Mouse (Mus musculus) kidney, adult 2 months (tissue): ENCODE measurements around the gene Slfn2. TPM values are rescaled to one million over a fixed set of nuclear protein-coding genes. Genes with fewer than 3 reads are reported as not detected.

ENCODE experiments used
- DNase-seq: peaks from one replicate; pipeline ENCODE4 v3.0.0; 2021
- H3K27ac ChIP-seq: fragments of 200-500 bp; 2 replicates; pipeline ENCODE4 v1.5.1; 2012; ENCODE audit warnings: low read depth, low read length, control low read depth, inconsistent platforms; ENCODE audit not compliant: insufficient read depth
- H3K27me3 ChIP-seq: fragments of 200-500 bp; replicated peaks from 2 replicates; pipeline ENCODE4 v1.6.1; 2012; ENCODE audit warnings: mild to moderate bottlenecking, moderate library complexity, low read length, inconsistent platforms; ENCODE audit not compliant: control insufficient read depth, insufficient read depth
- H3K36me3 ChIP-seq: fragments of 200-500 bp; 2 replicates; pipeline ENCODE4 v1.6.1; 2012; ENCODE audit warnings: mild to moderate bottlenecking, moderate library complexity, low read length, inconsistent platforms; ENCODE audit not compliant: control insufficient read depth, insufficient read depth
- H3K4me1 ChIP-seq: fragments of 200-500 bp; 2 replicates; pipeline ENCODE4 v1.6.1; 2011; ENCODE audit warnings: low read length; ENCODE audit not compliant: control insufficient read depth, insufficient read depth
- H3K4me3 ChIP-seq: fragments of 200-500 bp; 2 replicates; pipeline ENCODE4 v1.5.1; 2011; ENCODE audit warnings: mild to moderate bottlenecking, low read depth, low read length, control low read depth; ENCODE audit not compliant: insufficient read depth
- CTCF ChIP-seq: fragments of 200-500 bp; conservative IDR thresholded peaks from 2 replicates; pipeline ENCODE4 v1.5.1; 2011; ENCODE audit warnings: low read depth, mild to moderate bottlenecking, control low read depth, low read length, moderate library complexity, mixed read lengths; ENCODE audit not compliant: insufficient read depth, insufficient read length
- POLR2A ChIP-seq: fragments of 200-500 bp; IDR thresholded peaks from one replicate; pipeline ENCODE4 v1.6.1; 2011; ENCODE audit warnings: low read depth, low read length, control low read depth
- WGBS: fragments of 180-500 bp; shearing (Covaris S2); methylation state at CpG from one replicate; pipeline ENCODE4 v1.1.7; 2018; 5-methylcytosine and 5-hydroxymethylcytosine counted together
- polyA plus RNA-seq: library from polyadenylated mRNA; depleted of rRNA; stranded (reverse); fragments of >200 nt; gene quantifications from 2 replicates; pipeline ENCODE4 v1.2.3, GENCODE M21; 2012; rRNA removed

The Slfn2 gene
- polyA plus RNA-seq, 1 experiment: 7.3 TPM

GRCm38 (mm10) chr11:83115138-83115537 lies 50.2 kb downstream of the Slfn2 start:
- Histone ChIP-seq H3K27me3 (no peaks in the 10 kb centered on the region), H3K36me3 (no peaks in the 10 kb centered on the region), H3K4me1 (no peaks in the 10 kb centered on the region), H3K4me3 (no peak overlapping the region), H3K27ac (no peak overlapping the region)
- peak; percentile 34 for DNase-seq
- TF ChIP-seq POLR2A: no peak
- 33% methylated on average over 2 of the region's 2 CpGs for WGBS

- no peak within 1 kb of the TSS for H3K27ac ChIP-seq
- no peaks in the 10 kb centered on the region for H3K27me3 ChIP-seq
- H3K4me3 ChIP-seq: peak within 1 kb of the TSS; percentile 11; the same call in 1 of the 2 replicates
- H3K4me1 ChIP-seq: no peaks in the 10 kb centered on the region
- TF ChIP-seq CTCF (no peak), POLR2A (no peak)
- no peak for DNase-seq
- 83% methylated on average over 13 of the region's 13 CpGs for WGBS
- H3K36me3 ChIP-seq: no peaks in the 10 kb centered on the region
Measured at GRCm38 (mm10) chr11:83116597-83117227, 51.8 kb downstream of the Slfn2 start, which contains the start of gene Slfn1. Slfn1 (plus strand) TSS chr11:83116849.

GRCm38 (mm10) chr11:83118056-83118455 lies 53.1 kb downstream of the Slfn2 start:
- H3K27me3 ChIP-seq: no peaks in the 10 kb centered on the region
- no peak for TF ChIP-seq CTCF
- no peak for TF ChIP-seq POLR2A
- H3K4me3 ChIP-seq: no peak overlapping the region
- no peak overlapping the region for H3K27ac ChIP-seq
- no peaks in the 10 kb centered on the region for H3K36me3 ChIP-seq
- H3K4me1 ChIP-seq: no peaks in the 10 kb centered on the region
- peak; percentile 9 for DNase-seq
- 43% methylated on average over 3 of the region's 3 CpGs for WGBS

Other genes starting within 250 kb of the Slfn2 start
- gene Rffl, start 193.9 kb upstream of the Slfn2 start, polyA plus RNA-seq: 15.3 and 19.4 TPM in 2 replicates
- gene Rad51d, start 174.5 kb upstream of the Slfn2 start, polyA plus RNA-seq: 13.7 and 15.7 TPM in 2 replicates
- gene Fndc8, start 173.0 kb upstream of the Slfn2 start, polyA plus RNA-seq: 0.13 and 0.19 TPM in 2 replicates
- gene Nle1, start 156.7 kb upstream of the Slfn2 start, polyA plus RNA-seq: 16.3 and 16.9 TPM in 2 replicates
- gene Unc45b, start 154.6 kb upstream of the Slfn2 start, polyA plus RNA-seq: 5.0 and 7.9 TPM in 2 replicates
- 14.1 and 21.4 TPM in 2 replicates for gene Slfn5, start 113.8 kb upstream of the Slfn2 start, polyA plus RNA-seq
- 0.18 and 0.36 TPM in 2 replicates for gene Slfn9, start 73.3 kb upstream of the Slfn2 start, polyA plus RNA-seq
- gene Slfn8, start 44.3 kb upstream of the Slfn2 start, polyA plus RNA-seq: 0.37 and 1.3 TPM in 2 replicates
- 0.29 and 2.6 TPM in 2 replicates for gene Slfn1, start 51.7 kb downstream of the Slfn2 start, polyA plus RNA-seq
- 0.10 and 0.30 TPM in 2 replicates for gene Slfn4, start 110.1 kb downstream of the Slfn2 start, polyA plus RNA-seq
- gene Slfn3, start 126.2 kb downstream of the Slfn2 start, polyA plus RNA-seq: 0.72 TPM in 2 replicates
- gene Slfn14, start 221.6 kb downstream of the Slfn2 start, polyA plus RNA-seq: 0.03 TPM in 1 of 2 replicates, not detected in the other
- 34.9 and 37.4 TPM in 2 replicates for gene Ap2b1, start 233.9 kb downstream of the Slfn2 start, polyA plus RNA-seq
- gene Pex12, start 237.5 kb downstream of the Slfn2 start, polyA plus RNA-seq: 11.4 and 11.8 TPM in 2 replicates